In the genomic region with DNA sequence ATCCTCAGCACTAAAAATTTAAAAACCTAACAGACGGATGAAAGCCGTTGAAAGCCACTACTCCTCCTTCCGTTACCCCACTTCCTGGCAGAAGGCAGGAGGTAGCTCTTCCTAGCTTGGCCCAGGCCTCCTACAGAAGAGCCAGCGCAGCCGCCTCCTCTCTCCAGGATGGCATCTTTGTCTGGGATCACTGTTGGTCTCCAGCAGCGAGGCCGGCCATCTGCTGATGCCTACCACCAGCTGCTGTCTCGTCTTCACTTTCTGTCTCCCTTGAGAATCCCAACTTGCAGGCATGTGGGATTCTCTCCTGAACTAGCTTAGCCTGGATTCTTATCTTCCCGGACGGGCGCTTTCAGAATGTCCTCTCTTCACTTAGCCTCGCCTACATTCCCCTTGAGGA, we compare ENCODE assay signal across 7 mouse cellular contexts.
DNase-seq lines count a peak whose midpoint lies in the region; TF ChIP-seq lines count a peak whose summit lies in the region.

No protein-coding gene starts in this region.

- TF ChIP-seq CTCF in brain, embryonic 14.5 days (IDR thresholded peaks at IDR 0.05; ENCODE audit: borderline replicate concordance, extremely low read depth, insufficient read depth, insufficient read length), result no peak

- DNase-seq in brain, embryonic 14.5 days (ENCODE audit: low read depth), result peak; percentile 74
- peak; percentile 52 to 59 for DNase-seq in cerebellum, adult 18-20 months
- peak; percentile 71 to 87 for DNase-seq in frontal cortex, postnatal 36 days (ENCODE audit: low spot score in 2 of 2)
- peak; percentile 87 for DNase-seq in left cerebral cortex, postnatal 4 days
- DNase-seq in urinary bladder, postnatal 14 days (ENCODE audit: low spot score), result no peak
- DNase-seq in adrenal gland, postnatal 14 days, result no peak
- no peak for DNase-seq in kidney, postnatal 14 days

- no peak for TF ChIP-seq POLR2A in brain, embryonic 14.5 days (IDR thresholded peaks at IDR 0.05; ENCODE audit: borderline replicate concordance, extremely low read depth, insufficient read depth, insufficient read length, poor library complexity, severe bottlenecking)

- intact Hi-C loops in left cerebral cortex, postnatal 4 days (cut with DNase I), result loop anchor here (10.0 kb wide), 1 partner anchor 163 kb away; the partner anchor contains the start of gene Neo1

Comparison
In these comparisons a context has a peak if more than half of its experiments do, and no peak if none do; other contexts are left out.
1. DNase-seq: peak in brain, embryonic 14.5 days (single experiment), cerebellum, adult 18-20 months (2 of 2), frontal cortex, postnatal 36 days (2 of 2) and left cerebral cortex, postnatal 4 days (single experiment); none in urinary bladder, postnatal 14 days (single experiment), adrenal gland, postnatal 14 days (single experiment) and kidney, postnatal 14 days (single experiment).